Mouse (Mus musculus) right cerebral cortex, postnatal 4 days (tissue): Measurements from ENCODE around the gene Trim8.

ENCODE experiments used
- DNase-seq: peaks from one replicate; pipeline ENCODE4 v3.0.0-alpha.2; 2022

Trim8 gene

GRCm38 (mm10) chr19:46558009-46558408 is 56.5 kb downstream of the Trim8 start:
- DNase-seq, result no peak

GRCm38 (mm10) chr19:46558631-46559030 is 57.1 kb downstream of the Trim8 start:
- no peak for DNase-seq

GRCm38 (mm10) chr19:46562132-46562531 is 60.6 kb downstream of the Trim8 start:
- DNase-seq, result peak; percentile 49

GRCm38 (mm10) chr19:46562581-46563515 is 61.3 kb downstream of the Trim8 start:
- DNase-seq, result no peak

- no peak for DNase-seq
These were observed 62.1 kb downstream of the Trim8 start for GRCm38 (mm10) chr19:46563603-46564002.

- no peak for DNase-seq
These were observed 62.6 kb downstream of the Trim8 start for GRCm38 (mm10) chr19:46564043-46564462.
